Mouse (Mus musculus) stomach, embryonic 15.5 days (tissue): Measurements from ENCODE around the gene Tmcc2. TPM values are rescaled to one million over a fixed set of nuclear protein-coding genes. Genes with fewer than 3 reads are reported as not detected.

Source experiments
- ATAC-seq: fragments of 200-750 bp; cut with Nextera tagmentation; 2 replicates; pipeline ENCODE4 v1.8.0; 2017; ENCODE audit warnings: low read depth, moderate number of reproducible peaks, moderate TSS enrichment; ENCODE audit not compliant: insufficient read depth, low FRiP score
- H3K27ac ChIP-seq: fragments of 300-500 bp; sonication (generic); 2 replicates; pipeline ENCODE4 v1.5.1; 2015; ENCODE audit warnings: mild to moderate bottlenecking, inconsistent platforms
- H3K27me3 ChIP-seq: fragments of 300-500 bp; sonication (generic); replicated peaks from 2 replicates; pipeline ENCODE4 v1.6.1; 2015; ENCODE audit warnings: inconsistent platforms
- H3K36me3 ChIP-seq: fragments of 300-500 bp; sonication (generic); 2 replicates; pipeline ENCODE4 v1.6.1; 2015; ENCODE audit warnings: inconsistent platforms
- H3K4me1 ChIP-seq: fragments of 300-500 bp; sonication (generic); 2 replicates; pipeline ENCODE4 v1.6.1; 2015; ENCODE audit warnings: inconsistent platforms
- H3K4me2 ChIP-seq: fragments of 300-500 bp; sonication (generic); 2 replicates; pipeline ENCODE4 v1.6.1; 2015; ENCODE audit warnings: mild to moderate bottlenecking, inconsistent platforms
- H3K4me3 ChIP-seq: fragments of 300-500 bp; sonication (generic); replicated peaks from 2 replicates; pipeline ENCODE4 v1.5.1; 2015; ENCODE audit warnings: inconsistent platforms
- H3K9ac ChIP-seq: fragments of 300-500 bp; sonication (generic); 2 replicates; pipeline ENCODE4 v1.6.1; 2015; ENCODE audit warnings: inconsistent platforms
- H3K9me3 ChIP-seq: fragments of 300-500 bp; sonication (generic); 2 replicates; pipeline ENCODE4 v1.6.1; 2016; ENCODE audit warnings: inconsistent platforms
- WGBS: fragments of 180-500 bp; shearing (Covaris S2); methylation state at CpG from one replicate; pipeline ENCODE4 v1.1.7; 2015; 5-methylcytosine and 5-hydroxymethylcytosine counted together
- polyA plus RNA-seq: library from polyadenylated mRNA; unstranded; fragments of >200 nt; fragmentation: Nextera tagmentation; extraction: Ambion mirVana; gene quantifications from 2 replicates; pipeline ENCODE4 v1.2.1, GENCODE M21; 2015

Tmcc2 gene
- polyA plus RNA-seq, 1 experiment from 2014 or later = 52.2 TPM

DNA sequence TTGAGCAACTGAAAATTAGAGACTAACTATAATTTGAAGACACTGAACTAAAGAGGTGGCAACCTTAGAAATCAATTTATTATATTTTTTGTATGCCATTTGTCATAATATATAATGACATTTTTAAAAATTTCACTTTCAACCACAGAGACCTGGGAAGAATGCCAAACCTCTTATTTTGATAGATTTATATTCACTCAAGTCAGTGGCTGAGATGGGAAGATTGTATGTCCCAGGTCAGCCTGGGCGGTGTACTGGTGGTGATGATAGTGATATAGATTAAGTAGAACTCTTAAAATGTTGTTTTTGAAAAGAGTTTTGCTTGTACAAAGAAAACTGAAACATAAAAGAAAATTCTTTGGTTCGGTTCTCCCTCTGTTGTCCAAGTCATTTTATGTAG, 29.1 kb upstream of the Tmcc2 start:
- no peak for ATAC-seq
- Histone ChIP-seq H3K9me3 (no peaks in the 10 kb centered on the region), H3K36me3 (peaks cover 5% of the 10 kb centered on the region; the same call in 1 of the 2 replicates), H3K9ac (no peak overlapping the region), H3K27ac (no peak overlapping the region), H3K27me3 (no peaks in the 10 kb centered on the region), H3K4me1 (peaks cover 6% of the 10 kb centered on the region; the same call in 1 of the 2 replicates), H3K4me2 (no peak overlapping the region), H3K4me3 (no peak overlapping the region)
- WGBS = 70% methylated on average over 2 of the region's 2 CpGs

- Histone ChIP-seq H3K4me1 (peaks cover 6% of the 10 kb centered on the region; the same call in 1 of the 2 replicates), H3K4me3 (peak within 1 kb of the TSS; percentile 65), H3K36me3 (no peaks in the 10 kb centered on the region), H3K9ac (peak within 1 kb of the TSS; percentile 65), H3K27ac (peak within 1 kb of the TSS; percentile 89), H3K4me2 (peak within 1 kb of the TSS; percentile 59), H3K9me3 (no peaks in the 10 kb centered on the region), H3K27me3 (no peaks in the 10 kb centered on the region)
- ATAC-seq = peak; percentile 99
- WGBS = under 1% methylated on average over 70 of the region's 85 CpGs
These were observed 26.5 kb upstream of the Tmcc2 start, which contains the start of gene Dstyk for GRCm38 (mm10) chr1:132417319-132418251. Dstyk (plus strand) TSS chr1:132417555.

DNA sequence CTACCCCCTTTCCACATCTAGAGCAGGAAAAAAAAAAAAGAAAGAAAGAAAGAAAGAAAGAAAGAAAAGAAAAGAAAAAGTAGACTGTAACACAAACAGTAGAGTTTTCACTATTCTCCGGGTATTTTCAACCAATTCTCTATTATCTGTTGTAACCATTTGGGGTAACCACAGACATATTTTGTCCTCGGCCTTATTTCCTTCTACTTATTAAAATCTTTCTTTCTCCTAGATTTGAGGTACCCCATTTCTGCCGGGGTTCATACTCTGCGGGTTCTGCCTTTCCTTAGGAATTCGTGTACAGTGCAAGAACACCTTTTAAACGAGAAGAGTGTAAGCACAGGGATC, 25.8 kb upstream of the Tmcc2 start:
- H3K9ac ChIP-seq = no peak overlapping the region
- H3K27me3 ChIP-seq = no peaks in the 10 kb centered on the region
- peak overlapping the region; percentile 89 for H3K27ac ChIP-seq
- ATAC-seq = no peak
- H3K4me2 ChIP-seq = peak overlapping the region; percentile 59
- no peaks in the 10 kb centered on the region for H3K9me3 ChIP-seq
- no peaks in the 10 kb centered on the region for H3K36me3 ChIP-seq
- peak overlapping the region; percentile 65 for H3K4me3 ChIP-seq
- peaks cover 6% of the 10 kb centered on the region; the same call in 1 of the 2 replicates for H3K4me1 ChIP-seq
- 14% methylated on average over 6 of the region's 6 CpGs for WGBS

DNA sequence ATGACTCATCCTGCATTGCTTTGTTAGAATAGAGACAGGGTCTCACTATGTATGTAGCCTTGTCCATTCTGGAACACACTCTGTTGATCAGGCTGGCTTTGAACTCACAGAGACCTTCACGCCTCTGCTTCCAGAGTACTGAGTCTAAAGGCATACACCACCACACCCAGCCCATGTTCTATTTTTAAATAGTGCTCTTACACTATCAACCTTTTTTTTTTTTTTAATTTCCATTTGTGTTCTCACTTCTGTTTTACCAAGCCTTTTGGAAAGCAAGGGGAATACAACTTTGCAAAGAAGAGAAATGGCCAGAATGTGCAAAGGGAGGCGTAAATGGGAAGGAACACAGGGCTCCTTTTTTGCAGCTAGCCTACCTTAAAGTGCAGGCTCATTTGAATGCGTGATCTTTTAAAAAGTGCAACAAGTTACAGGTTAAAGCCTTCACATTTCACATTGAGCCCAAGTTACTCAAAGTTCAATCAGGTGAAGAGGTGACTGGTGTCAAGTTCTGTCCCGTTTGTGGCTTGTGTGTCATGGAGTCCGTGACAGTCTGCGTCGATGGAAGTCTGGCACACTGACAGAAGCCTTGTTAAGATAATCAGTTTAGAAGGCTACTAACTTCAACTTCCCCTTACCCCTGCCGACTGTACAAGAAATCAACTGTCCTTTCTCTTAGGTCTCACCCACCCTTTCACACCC, 25.3 kb upstream of the Tmcc2 start:
- Histone ChIP-seq H3K4me1 (peaks cover 6% of the 10 kb centered on the region; the same call in 1 of the 2 replicates), H3K36me3 (no peaks in the 10 kb centered on the region), H3K4me2 (peak overlapping the region; percentile 59; the same call in 1 of the 2 replicates), H3K9me3 (no peaks in the 10 kb centered on the region), H3K27ac (no peak overlapping the region), H3K4me3 (no peak overlapping the region; the same call in 1 of the 2 replicates), H3K9ac (no peak overlapping the region), H3K27me3 (no peaks in the 10 kb centered on the region)
- WGBS = 70% methylated on average over 8 of the region's 8 CpGs
- ATAC-seq = no peak

GRCm38 (mm10) chr1:132410657-132411056, 19.6 kb upstream of the Tmcc2 start:
- no peaks in the 10 kb centered on the region for H3K9me3 ChIP-seq
- WGBS = 80% methylated on average over 3 of the region's 3 CpGs
- H3K4me2 ChIP-seq = no peak overlapping the region
- H3K4me3 ChIP-seq = no peak overlapping the region
- H3K9ac ChIP-seq = no peak overlapping the region
- H3K36me3 ChIP-seq = no peaks in the 10 kb centered on the region
- H3K27me3 ChIP-seq = no peaks in the 10 kb centered on the region
- no peaks in the 10 kb centered on the region for H3K4me1 ChIP-seq
- ATAC-seq = no peak
- no peak overlapping the region for H3K27ac ChIP-seq

- H3K9me3 ChIP-seq = no peaks in the 10 kb centered on the region
- no peaks in the 10 kb centered on the region for H3K4me1 ChIP-seq
- no peak overlapping the region for H3K9ac ChIP-seq
- ATAC-seq = no peak
- no peaks in the 10 kb centered on the region for H3K36me3 ChIP-seq
- 92% methylated on average over 1 of the region's 1 CpGs for WGBS
- H3K27ac ChIP-seq = no peak overlapping the region
- no peak overlapping the region for H3K4me3 ChIP-seq
- no peaks in the 10 kb centered on the region for H3K27me3 ChIP-seq
- H3K4me2 ChIP-seq = no peak overlapping the region
These were observed 10.8 kb upstream of the Tmcc2 start for GRCm38 (mm10) chr1:132401843-132402242.

DNA sequence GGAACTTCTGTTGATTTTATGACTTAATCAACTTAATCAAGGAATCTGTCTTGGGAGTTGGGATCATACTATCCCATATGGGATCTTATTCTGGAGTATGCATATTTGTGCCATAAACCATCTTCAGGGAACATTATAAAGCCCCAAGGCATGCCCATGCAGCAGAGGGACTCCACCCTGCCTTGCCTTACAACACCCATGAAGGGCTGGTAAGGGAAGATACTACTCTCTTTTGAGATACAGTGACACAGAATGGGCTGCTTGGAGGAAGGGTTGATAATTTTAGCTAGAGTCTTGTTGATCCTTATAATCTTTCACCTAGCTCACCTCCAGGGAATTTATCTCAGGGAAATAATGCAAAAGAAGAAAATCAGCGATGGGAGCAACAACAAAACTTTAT, 9.5 kb upstream of the Tmcc2 start:
- Histone ChIP-seq H3K4me1 (no peaks in the 10 kb centered on the region), H3K27me3 (no peaks in the 10 kb centered on the region), H3K27ac (no peak overlapping the region), H3K9ac (no peak overlapping the region), H3K36me3 (no peaks in the 10 kb centered on the region), H3K4me3 (no peak overlapping the region), H3K9me3 (no peaks in the 10 kb centered on the region), H3K4me2 (no peak overlapping the region)
- WGBS = 72% methylated on average over 1 of the region's 1 CpGs
- peak; percentile 65; the same call in 1 of the 2 replicates for ATAC-seq

GRCm38 (mm10) chr1:132396705-132397104, 5.6 kb upstream of the Tmcc2 start:
- Histone ChIP-seq H3K4me1 (peaks cover 3% of the 10 kb centered on the region; the same call in 1 of the 2 replicates), H3K36me3 (no peaks in the 10 kb centered on the region), H3K9ac (no peak overlapping the region), H3K9me3 (no peaks in the 10 kb centered on the region), H3K27me3 (no peaks in the 10 kb centered on the region), H3K4me3 (no peak overlapping the region), H3K4me2 (no peak overlapping the region), H3K27ac (no peak overlapping the region)
- 52% methylated on average over 2 of the region's 2 CpGs for WGBS
- no peak for ATAC-seq

DNA sequence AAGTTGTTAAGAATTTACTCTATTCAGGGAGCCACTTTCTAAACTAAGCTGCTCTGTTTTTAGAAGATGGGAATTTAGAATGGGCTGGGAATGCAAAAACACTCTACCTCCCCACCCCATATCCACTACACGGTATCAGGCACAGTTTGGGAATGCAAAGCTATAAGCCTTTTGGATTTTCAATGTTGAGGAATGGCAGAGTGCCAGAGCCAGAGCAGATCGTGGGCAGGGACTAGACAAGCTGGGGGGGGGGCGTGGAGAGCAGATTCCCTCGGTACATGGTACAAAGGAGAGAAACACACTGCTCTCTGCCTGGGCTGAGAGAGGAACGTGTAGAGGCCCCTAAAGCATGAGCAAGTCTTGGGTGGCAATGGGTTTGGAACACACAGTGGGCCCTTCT, 1.8 kb upstream of the Tmcc2 start:
- Histone ChIP-seq H3K4me3 (no peak overlapping the region), H3K36me3 (no peaks in the 10 kb centered on the region), H3K27me3 (no peaks in the 10 kb centered on the region), H3K9me3 (no peaks in the 10 kb centered on the region), H3K4me2 (no peak overlapping the region), H3K4me1 (peaks cover 23% of the 10 kb centered on the region), H3K27ac (no peak overlapping the region), H3K9ac (no peak overlapping the region)
- no peak for ATAC-seq
- WGBS = 66% methylated on average over 5 of the region's 5 CpGs

DNA sequence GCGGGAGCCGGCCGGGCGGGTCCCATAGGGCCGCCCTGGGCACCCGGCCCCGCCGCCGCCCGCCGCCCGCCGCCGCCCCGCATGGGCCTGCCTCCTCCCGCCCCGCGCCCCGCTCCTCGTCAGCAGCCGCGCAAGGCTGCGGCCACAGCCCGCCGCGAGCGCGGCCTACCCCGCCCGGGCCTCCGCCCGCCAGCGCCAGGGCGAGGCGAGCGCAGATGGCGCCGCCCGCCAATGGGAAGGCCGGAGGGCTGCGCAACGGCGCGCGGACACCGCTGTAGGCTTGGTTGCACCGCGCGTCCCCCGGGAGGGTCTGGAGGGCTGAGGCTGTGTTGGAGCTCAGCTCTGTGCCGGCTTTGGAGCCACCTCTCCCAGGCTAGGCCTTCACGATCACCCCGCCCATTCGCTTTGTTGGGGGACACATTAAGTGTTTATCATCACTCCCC, 520 bp upstream of the Tmcc2 start:
- peak overlapping the region; percentile 68 for H3K9ac ChIP-seq
- H3K9me3 ChIP-seq = no peaks in the 10 kb centered on the region
- peak overlapping the region; percentile 81 for H3K4me2 ChIP-seq
- H3K27me3 ChIP-seq = no peaks in the 10 kb centered on the region
- WGBS = under 1% methylated on average over 35 of the region's 54 CpGs
- H3K4me3 ChIP-seq = peak overlapping the region; percentile 74
- H3K4me1 ChIP-seq = peaks cover 23% of the 10 kb centered on the region
- H3K36me3 ChIP-seq = no peaks in the 10 kb centered on the region
- peak overlapping the region; percentile 33 for H3K27ac ChIP-seq
- peak; percentile 92 for ATAC-seq

DNA sequence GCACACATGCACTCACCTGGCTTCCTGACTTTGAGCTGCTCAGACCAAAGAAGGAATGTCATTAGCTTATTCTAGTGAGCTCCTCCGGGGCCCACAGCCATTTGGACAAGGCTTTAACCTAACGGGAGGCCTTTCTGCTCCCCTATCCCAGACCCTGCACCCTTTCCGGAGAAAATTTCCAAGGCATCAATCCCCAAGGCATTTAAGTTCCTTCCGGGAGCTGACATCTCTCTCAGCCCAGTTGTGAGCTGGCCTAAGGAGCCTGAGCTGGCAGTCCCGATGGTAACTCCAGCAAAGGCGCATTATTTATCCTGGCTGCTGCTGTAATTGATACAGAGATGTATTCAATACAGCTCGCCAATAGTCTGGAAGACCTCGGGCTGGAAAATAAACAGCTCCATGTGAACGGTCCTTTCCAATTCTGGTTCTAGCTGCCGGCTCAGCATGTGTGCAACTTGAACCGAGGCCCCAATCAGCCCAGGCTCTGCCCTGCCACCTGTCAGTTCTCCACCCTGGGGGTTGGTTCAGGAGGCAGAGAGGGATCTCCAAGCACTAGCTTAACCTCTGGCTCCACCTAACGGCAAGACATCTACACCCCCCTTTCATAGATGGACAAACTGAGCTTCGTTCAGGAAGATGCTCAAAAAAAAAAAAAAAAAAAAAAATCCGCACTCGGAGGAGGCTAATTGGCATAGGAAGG, 1.0 kb downstream of the Tmcc2 start:
- H3K9ac ChIP-seq = no peak overlapping the region

More for the DNA sequence above, 1.0 kb downstream of the Tmcc2 start:
- Histone ChIP-seq H3K9me3 (no peaks in the 10 kb centered on the region), H3K36me3 (no peaks in the 10 kb centered on the region), H3K27me3 (no peaks in the 10 kb centered on the region), H3K4me3 (peak overlapping the region; percentile 74), H3K4me2 (peak overlapping the region; percentile 81), H3K27ac (0 out of 2 replicates have a peak overlapping the region, but pooled peaks have one; percentile 11), H3K4me1 (peaks cover 26% of the 10 kb centered on the region)
- 20% methylated on average over 15 of the region's 15 CpGs for WGBS
- peak; percentile 70; the same call in 1 of the 2 replicates for ATAC-seq
